Mouse (Mus musculus) kidney, adult 10 weeks (tissue): ENCODE results near the gene Olfr957. TPM values are rescaled to one million over a fixed set of nuclear protein-coding genes. Genes with fewer than 3 reads are reported as not detected.

Source experiments
- polyA plus RNA-seq: library from polyadenylated mRNA; stranded (reverse); fragments of 350-450 nt; fragmentation: Illumina TruSeq; extraction: RNeasy Lipid Tissue Mini Kit (QIAGEN cat#74804); gene quantifications from one replicate; pipeline ENCODE4 v1.2.3, GENCODE M21; 2014; ENCODE audit warnings: low read depth, low replicate concordance

Gene Olfr957
- not detected for polyA plus RNA-seq

DNA sequence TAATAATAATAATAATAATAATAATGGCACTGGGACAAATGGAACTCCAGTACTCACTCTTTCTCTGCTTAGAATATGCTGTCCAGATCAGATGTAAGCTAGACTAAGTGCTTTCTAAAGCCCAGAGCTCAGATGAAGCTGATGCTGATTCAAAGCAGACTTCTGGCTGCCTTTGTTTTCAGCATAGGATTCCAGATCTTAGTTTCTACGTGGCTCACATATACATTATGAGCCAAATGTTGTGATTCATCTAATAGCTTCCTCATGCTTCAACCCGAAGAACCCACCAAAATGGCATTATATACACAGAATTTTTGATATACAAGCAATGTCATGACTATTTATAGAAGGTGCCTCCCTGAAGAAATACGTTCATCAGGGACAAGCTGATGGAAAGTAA is at the start of gene Olfr957:
TSS of gene Olfr957 (minus strand) at position 279 of the 400 bp plus-strand sequence.

GRCm38 (mm10) chr9:39553946-39554345 is 38.3 kb upstream of the Olfr957 start, which contains the start of gene Olfr958:
Olfr958 (minus strand) TSS chr9:39554054.

GRCm38 (mm10) chr9:39493895-39494294 is 21.7 kb downstream of the Olfr957 start, which contains the start of gene Olfr44:
Olfr44 (minus strand) TSS chr9:39493995.

DNA sequence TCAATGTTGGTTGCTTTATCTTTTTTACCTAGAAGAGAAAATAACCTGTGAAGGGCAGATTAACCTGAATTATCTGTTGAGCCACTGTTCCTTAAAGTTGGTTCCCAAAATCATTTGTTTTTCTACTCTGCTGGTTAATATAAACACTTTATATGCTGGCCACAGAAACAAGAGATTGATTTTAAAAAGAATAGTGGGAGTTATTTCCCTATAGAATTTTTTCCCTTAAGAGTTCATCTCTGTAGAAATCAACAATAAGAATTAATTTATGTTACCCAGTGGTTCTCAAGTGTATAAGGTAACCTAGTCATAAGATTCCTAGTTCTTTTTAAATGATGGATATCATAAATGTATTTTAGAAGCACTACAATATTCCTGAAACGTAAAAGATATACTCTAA is 43.8 kb downstream of the Olfr957 start, which contains the start of gene Olfr955:
TSS of gene Olfr955 (minus strand) at position 101 of the 400 bp plus-strand sequence.

Other genes starting within 250 kb of the Olfr957 start
- gene Olfr945, start 239.0 kb downstream of the Olfr957 start, polyA plus RNA-seq = not detected
- not detected for gene Olfr948, start 189.8 kb downstream of the Olfr957 start, polyA plus RNA-seq
- gene Olfr951, start 128.4 kb downstream of the Olfr957 start, polyA plus RNA-seq = not detected
- not detected for gene Olfr952, start 88.7 kb downstream of the Olfr957 start, polyA plus RNA-seq
- not detected for gene Olfr954, start 59.1 kb downstream of the Olfr957 start, polyA plus RNA-seq
- gene Olfr955, start 43.9 kb downstream of the Olfr957 start, polyA plus RNA-seq = not detected
- gene Olfr44, start 21.8 kb downstream of the Olfr957 start, polyA plus RNA-seq = not detected
- not detected for gene Olfr958, start 38.2 kb upstream of the Olfr957 start, polyA plus RNA-seq
- gene Olfr959, start 59.8 kb upstream of the Olfr957 start, polyA plus RNA-seq = not detected
- 0.08 TPM for gene AW551984, start 88.6 kb upstream of the Olfr957 start, polyA plus RNA-seq
- gene Olfr148, start 94.8 kb upstream of the Olfr957 start, polyA plus RNA-seq = not detected
- not detected for gene Olfr960, start 105.6 kb upstream of the Olfr957 start, polyA plus RNA-seq
- gene Olfr961, start 129.3 kb upstream of the Olfr957 start, polyA plus RNA-seq = not detected
- not detected for gene Olfr963, start 151.4 kb upstream of the Olfr957 start, polyA plus RNA-seq
- gene Olfr149, start 191.3 kb upstream of the Olfr957 start, polyA plus RNA-seq = not detected
- gene Olfr965, start 195.5 kb upstream of the Olfr957 start, polyA plus RNA-seq = not detected
- not detected for gene Olfr150, start 215.2 kb upstream of the Olfr957 start, polyA plus RNA-seq
- gene Olfr967, start 230.4 kb upstream of the Olfr957 start, polyA plus RNA-seq = not detected